Mouse (Mus musculus): ENCODE results near the gene Lpcat2b.
"Not testable (repeated sequence)": the region's sequence is repeated elsewhere in the genome, so short reads cannot be mapped to it uniquely, and the experiment has no call there.

Gene Lpcat2b

DNA sequence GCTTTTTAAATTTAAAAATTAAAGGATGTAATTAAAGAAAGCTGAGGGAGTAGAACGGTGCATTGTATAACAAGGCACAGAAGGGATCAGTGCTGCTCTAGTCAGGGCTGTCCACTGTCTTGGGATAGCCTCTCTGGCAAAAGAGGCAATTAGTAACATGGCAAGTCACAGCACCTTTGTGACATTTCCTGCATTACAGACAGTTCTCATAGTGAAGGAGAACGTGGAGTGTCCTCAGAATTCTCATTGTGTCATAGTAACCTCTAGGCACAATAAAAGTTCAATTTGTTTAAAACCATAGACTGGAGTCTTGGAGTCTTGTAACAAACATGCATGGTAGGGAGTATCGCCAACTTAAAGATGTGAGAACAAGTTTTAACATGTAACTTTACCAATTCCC is at the start of gene Lpcat2b:
Gene Lpcat2b (plus strand): TSS at position 301 of the 400 bp plus-strand sequence.
- DNase-seq (ENCODE audit: low spot score), result no peak

DNA sequence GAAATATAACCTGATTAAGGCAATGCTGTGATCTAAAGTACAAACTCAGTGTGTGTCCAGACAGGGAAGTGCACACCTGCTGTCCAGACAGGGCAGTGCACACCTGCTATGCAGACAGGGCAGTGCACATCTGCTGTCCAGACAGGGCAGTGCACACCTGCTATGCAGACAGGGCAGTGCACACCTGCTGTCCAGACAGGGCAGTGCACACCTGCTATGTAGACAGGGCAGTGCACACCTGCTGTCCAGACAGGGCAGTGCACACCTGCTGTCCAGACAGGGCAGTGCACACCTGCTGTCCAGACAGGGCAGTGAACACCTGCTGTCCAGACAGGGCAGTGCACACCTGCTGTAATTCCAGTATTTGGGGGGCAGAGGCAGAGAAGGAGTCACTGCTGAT is 44.9 kb upstream of the Lpcat2b start:
- not testable (repeated sequence) for DNase-seq (ENCODE audit: low spot score)

DNA sequence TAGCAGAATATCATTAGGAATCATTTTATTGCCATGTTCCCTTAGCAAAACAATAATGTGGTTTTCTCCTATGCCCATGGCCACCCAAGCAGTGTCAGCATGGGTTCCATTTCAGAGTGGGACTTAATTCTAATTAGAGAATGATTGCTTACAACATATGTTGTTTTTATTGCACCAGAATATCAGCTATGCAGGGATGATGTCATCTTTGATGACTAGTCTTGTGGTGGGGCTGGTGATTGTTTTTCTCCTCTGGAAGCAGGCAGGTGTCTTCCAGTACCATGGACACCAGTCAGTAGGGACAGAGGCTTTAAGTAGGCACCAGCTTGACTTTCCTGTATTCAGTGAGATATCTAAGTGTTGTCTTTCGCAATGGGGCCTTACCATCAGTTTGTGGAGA is 43.6 kb upstream of the Lpcat2b start:
- no peak for DNase-seq (ENCODE audit: low spot score)

DNA sequence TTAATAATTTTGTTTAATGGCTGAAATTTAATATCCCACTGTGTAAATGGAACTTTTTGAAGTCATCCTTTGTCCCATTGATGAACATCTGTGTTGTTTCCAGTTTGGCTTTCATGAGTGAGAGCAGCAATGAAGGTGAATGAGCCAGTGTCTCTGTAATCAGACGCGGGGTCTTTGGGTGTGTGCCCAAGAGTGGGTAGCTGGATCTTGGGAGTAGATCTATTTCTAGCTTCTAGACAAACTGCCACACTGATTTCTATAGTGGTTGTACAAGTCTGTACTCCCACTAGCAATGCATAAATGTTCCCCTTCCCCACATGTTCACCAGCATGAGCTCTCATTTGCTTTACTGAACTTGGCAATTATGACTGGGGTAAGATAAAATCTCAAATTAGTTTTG is 42.0 kb upstream of the Lpcat2b start:
- DNase-seq (ENCODE audit: low spot score), result no peak

DNA sequence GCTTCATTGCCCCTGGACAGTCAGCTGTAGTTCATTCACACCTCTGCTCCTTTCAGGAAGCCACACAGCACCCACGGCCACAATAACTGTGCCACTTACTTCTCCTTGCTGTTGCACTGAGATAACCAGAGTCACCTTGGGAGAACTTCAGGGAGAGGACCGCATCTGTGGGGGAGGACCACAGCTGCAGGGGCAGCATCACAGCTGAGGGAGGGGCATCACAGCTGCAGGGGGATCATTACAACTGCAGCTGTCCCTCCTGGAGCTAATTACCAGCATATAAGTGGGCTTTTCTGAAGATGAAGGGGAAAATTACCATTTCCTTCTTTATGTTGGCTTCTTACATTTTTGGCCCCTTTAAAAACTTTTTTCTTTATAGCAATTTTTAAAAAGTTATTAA is 36.9 kb upstream of the Lpcat2b start:
- no peak for DNase-seq (ENCODE audit: low spot score)

DNA sequence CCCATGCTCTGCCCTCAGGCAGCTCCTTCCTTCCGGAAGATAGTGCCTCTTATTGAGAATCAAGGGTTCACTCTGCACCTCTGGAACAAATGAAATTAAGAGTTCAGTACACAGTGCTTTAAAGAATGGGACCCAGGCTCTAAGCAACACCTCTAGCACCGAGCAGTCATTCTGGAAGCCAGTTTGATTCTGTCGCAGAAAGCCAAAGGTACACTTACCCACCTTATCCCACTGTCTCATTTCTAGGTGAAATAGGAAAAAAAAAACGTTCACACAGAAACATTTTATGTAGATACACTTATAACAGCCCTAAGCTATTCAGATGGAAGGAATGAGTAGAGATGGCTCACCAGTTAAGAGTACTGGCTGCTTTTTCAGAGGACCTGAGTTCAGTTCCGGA is 28.9 kb upstream of the Lpcat2b start, which contains the start of gene Ephx4:
Gene Ephx4 (plus strand): TSS at position 301 of the 400 bp plus-strand sequence.
- no peak for DNase-seq (ENCODE audit: low spot score)

DNA sequence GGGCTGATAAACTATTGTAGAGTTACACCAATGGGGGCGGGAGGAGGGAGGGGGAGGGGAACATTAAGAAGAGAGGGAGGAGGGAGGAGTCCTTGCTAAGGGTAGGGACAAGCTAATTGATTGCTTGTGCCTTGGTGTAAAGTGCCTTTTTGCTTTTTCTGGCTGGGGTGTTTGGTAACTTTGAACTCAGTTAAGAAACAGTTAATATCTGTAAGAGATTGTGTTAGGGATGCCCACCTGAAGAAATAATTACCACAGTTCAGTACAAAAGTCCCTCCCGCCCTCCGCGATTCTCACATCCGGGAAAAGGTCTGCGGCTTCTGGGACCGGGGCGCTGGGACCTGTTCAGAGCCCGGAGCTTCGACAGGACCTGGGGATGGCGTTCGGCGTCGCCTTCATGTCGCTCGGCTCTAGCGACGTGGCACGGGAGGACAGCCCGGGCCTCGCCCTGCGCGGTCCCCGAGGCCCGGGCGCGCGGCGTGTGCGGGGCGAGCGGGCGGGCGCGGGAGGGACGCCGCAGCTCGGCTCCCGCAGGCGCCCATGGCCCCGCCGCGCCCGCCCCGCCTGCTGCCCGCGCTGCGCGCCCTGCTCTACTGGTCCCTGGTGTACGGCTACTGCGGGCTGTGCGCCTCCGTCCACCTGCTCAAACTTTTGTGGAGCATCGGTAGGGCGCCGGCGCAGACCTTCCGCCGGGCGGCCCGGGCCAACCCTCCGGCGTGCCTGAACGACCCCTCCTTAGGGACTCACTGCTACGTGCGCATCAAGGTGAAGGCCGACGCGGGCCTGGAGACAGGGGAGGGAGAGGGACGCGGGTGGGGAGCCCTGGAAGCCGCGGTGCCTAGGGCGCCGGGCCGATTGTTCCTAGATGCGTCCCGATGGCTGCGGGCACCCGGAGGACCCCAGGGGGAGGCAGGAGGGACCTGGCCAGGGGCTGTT is 28.1 kb upstream of the Lpcat2b start:
- no peak for DNase-seq (ENCODE audit: low spot score)

DNA sequence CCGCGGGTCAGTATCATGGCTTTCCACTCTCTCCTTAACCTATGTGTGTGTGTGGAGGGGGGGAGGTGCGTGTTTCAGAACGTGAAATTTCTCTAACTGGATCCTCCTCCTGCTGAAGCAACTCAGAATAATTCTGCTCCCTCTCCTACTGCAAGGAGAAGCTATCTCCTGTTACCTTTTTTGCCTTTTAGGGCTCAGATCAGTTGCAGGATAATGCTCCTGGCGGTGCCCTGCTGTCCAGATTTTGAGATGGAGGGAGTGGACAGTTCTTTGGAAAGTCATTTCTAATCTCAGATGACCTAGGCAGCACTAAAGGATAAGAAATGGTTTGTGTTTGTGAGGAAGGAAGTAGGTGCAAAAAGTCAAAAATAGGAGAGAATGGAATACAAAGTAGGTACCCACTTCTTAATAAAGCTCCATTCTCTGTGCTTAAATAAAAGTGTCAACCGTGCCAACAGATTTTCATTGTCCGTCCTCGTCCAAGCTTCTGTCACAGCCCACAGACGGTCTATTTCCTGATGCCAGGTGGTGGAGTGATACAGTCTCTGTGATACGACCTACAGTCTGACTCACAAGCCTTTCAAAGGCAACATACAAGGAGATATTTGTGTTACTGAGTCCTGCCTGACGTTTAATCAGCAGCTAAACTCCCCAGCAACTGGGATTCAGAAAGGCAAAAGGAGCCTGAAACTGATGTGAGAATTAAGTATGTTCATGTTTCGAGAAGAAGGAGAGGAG is 27.2 kb upstream of the Lpcat2b start:
- DNase-seq (ENCODE audit: low spot score), result no peak

DNA sequence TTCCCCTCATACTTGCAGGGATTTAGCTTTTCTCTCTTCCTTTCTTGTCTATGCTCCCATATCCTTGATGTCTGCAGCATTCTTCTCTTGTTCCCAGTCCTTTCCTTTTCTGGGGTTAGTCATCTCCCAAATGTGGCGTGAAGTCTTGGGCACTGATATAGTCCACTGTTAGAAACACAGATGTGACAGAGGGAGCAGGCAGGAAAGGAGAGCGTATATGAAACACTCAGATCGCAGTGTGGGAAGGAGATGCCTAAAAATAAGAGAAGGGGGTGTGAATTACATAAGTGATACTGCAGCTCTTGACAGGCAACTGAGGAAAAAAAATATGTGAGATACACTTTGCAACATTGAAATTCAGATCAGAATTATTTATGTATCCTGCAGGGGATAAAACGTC is 26.0 kb upstream of the Lpcat2b start:
- DNase-seq (ENCODE audit: low spot score), result no peak

DNA sequence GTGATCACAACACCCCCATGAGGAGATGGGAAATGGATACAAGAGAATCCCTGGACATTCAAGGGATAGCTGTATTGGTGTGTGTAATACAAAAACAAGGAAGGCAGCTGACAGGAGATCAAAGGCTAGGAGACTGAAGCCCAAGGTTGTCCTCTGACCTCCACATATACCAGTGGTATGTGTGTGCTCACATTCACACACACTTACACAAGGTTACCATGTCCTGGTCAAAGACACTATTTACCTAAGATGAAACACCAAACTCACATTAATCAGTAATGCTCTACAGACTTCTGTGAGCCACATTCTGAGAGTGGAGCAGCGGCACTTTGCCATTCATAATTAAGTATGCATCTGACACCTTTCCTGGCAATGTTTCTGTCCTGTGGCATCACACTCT is 21.0 kb upstream of the Lpcat2b start:
- DNase-seq (ENCODE audit: low spot score), result no peak

DNA sequence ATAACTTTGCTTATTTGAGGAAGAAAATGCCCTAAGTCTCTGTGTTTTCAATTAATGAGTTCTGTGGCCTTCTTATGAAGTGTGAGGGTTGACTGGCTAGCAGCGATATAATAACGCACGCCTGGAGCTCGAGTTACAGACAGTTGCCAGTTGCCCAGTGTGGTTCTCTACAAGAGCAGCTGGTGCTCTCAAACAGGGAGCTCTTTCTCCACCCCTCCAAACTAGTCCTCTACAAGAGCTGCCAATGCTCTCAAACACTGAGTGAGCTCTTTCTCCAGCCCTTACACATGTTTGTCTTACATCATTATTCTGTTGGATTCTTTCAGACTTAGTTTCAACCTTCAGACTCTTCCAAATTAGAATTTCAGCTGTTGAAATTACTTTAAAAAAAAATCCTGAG is 20.0 kb upstream of the Lpcat2b start:
- no peak for DNase-seq (ENCODE audit: low spot score)

DNA sequence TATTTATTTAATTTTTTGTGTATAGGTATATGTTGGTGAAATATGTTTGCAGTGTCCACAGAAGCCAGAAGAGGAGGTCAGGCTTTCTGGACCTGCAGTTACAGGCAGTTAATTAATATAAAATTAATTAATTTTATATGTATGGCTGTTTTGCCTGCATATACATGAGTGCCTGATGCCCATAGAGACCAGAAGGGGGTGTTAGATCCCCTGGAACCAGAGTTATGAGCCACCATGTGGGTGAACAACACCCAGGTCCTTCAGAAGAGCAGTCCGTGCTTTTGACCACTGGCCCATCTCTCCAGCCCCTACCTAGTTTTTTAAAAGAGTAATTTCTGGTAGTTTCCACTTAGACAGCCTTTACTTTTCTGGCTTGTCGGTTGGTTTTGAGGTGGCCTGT is 19.1 kb upstream of the Lpcat2b start:
- DNase-seq (ENCODE audit: low spot score), result no peak

DNA sequence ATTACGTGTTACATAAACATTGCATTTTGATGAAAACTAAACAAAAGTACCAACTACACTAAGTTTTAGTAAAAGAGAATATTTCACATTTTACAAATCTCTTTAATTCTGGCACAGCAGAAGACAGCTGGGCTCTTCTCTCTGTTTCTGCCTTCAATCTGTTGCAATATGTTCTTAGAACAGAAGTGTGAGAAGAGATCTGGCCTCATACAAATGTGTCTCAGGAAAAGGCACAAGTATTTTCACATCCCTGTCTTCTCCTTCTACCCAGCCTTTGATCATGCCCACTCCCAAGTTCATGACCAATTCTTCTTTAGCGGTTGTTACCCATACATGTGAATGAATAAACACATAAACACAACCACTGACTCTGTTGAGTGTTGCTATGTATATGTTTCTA is 16.3 kb upstream of the Lpcat2b start:
- no peak for DNase-seq (ENCODE audit: low spot score)

DNA sequence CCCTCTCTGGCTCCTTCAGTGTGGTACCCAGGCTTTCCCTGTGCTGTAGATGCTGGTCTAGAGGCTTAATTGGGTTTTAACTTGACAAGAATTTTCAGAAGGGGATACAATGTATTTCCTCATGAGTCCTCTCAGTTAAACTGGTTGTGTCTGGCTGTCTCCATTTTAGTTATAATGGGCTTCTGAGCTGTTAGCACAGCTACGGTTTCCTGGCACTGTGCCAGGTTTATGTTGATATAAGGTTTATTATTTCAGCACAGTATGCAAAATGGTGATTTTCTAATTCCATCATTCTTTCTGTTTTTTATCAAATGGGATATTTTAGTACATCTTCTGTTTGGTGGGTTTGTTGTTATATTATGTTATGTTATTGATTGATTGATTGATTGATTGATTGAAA is 9.7 kb upstream of the Lpcat2b start:
- no peak for DNase-seq (ENCODE audit: low spot score)

DNA sequence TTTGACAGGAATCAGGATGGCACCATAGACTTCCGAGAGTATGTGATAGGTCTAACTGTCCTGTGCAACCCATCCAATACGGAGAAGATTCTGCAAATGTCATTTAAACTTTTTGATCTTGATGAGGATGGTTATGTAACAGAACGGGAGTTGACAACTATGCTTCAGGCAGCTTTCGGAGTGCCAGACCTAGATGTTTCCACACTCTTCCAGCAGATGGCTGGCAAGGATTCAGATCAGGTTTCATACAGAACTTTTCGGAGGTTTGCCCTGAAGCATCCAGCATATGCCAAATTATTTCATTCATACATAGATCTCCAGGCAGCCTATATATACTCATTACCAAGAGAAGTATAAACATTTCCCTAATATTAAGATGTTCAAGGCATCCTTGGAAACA is 2.7 kb downstream of the Lpcat2b start:
- no peak for DNase-seq (ENCODE audit: low spot score)

DNA sequence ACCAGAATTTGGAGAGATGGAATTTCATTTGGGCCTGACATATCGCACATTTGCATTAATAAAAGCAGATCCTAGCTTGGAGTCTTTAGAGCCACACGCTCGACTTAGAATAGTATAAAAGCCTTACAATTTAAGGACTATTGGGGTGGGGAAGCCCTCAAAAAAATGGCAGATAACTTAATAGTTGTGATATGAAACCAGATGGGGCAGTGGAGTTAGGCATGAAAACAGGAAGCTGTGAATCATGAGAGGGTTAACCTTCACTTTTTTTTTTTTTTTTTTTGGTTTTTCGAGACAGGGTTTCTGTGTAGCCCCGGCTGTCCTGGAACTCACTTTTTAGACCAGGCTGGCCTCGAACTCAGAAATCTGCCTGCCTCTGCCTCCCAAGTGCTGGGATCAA is 4.8 kb downstream of the Lpcat2b start:
- no peak for DNase-seq (ENCODE audit: low spot score)

DNA sequence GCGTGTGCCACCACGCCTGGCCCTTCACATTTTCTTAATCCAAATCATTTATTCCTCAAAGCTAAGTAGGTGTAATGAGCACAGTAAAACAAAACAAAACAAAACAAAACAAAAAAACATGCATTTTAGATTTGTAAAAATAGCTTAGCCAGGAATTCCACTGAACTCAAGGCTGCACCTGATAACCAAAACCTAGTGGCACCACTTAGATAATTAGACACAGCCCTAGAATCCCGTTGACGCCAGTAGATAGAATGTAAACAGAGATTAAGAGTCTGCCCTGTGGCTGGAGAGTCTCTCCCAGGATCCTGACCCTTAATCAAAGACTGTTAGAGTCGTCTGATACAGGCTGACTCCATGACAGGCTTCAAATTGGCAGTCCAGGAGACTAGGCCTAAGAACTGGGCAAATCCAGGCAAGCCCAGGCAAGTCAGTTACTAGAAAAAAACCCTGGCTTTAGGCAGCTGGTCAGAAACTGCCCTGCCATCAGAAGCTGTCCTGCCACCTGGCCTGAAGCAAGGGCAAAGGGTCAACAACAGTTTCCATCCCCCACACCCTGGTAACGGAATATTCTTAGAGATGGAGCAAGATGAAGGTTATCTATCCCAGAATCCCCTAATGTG is 5.3 kb downstream of the Lpcat2b start:
- DNase-seq (ENCODE audit: low spot score), result no peak

DNA sequence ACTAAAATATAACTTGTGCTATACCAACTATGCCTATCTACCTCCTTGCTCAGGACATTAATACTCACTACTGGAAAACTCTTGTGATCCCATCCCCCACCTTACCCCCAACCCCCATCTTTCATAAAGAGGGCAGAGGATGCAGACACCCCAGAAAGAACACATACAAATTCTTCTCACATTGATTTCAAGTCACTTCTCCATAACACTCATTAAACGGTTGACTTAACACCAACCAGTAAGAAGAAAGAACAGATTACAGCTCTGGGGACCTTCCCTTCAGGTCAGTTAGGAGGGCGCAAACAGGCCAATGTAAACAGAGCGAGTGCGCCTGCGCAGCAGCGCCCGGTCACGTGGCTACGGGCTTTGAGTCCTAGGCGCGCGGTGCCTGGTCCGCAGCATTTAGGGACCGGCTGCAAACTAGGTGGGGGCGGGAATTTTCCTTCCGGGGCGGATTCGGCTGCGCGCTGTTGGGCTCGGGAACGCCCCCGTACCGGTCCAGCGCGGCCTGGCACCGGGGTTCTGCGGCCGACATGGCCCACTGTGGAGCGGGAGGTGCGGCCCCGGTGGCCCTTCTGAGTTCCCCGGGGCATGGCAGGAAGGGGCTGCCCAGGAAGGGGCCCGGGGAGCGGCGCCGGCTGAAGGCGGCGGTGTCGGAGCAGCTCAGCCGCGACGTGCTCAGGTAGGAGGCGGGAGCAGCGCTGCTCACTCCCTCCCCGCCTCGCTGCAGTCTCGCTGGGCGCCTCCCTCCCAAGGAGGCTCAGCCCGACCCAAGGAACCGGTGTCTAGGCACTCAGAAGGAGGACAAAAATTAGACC is 6.3 kb downstream of the Lpcat2b start, which contains the start of gene Btbd8:
Gene Btbd8 (plus strand): TSS at position 534 of the 818 bp plus-strand sequence.
- peak; percentile 93 for DNase-seq (ENCODE audit: low spot score)

DNA sequence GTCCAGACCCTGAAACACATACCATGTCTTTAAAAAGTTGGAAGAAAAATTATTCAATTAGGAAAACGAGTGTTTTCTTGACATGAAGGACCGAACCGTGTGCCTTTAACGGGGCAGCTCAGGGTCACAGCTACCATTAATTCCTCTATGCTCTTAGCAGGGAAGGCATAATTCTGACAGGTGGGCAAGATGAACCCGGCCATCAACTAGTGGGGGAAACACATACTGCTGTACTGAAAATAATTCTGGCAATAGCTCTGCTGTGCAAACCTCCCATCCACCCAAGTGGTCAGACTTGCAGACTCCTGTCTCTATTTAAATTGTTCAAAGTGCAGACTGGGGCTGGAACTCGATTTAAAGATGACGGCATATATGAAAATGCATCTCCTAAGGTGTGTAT is 7.0 kb downstream of the Lpcat2b start:
- no peak for DNase-seq (ENCODE audit: low spot score)

DNA sequence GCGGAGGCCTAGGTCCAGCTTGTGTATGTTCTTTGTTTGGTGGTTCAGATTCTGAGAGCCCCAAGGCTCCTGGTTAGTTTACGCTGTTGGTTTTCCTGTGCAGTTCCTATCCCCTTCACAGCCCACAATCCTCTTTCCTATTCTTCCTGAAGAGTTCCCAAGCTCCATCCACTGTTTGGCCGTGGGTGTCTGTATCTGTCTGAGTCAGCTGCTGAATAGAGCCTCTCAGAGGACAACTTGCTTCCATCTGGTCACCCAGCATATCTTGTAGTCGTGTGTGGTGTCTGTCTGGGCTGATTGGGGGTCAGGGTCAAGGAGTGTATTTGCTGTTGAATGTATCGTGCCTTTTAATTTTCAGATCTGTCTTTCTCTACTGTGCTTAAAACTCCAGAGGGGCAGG is 10.5 kb downstream of the Lpcat2b start:
- DNase-seq (ENCODE audit: low spot score), result no peak

DNA sequence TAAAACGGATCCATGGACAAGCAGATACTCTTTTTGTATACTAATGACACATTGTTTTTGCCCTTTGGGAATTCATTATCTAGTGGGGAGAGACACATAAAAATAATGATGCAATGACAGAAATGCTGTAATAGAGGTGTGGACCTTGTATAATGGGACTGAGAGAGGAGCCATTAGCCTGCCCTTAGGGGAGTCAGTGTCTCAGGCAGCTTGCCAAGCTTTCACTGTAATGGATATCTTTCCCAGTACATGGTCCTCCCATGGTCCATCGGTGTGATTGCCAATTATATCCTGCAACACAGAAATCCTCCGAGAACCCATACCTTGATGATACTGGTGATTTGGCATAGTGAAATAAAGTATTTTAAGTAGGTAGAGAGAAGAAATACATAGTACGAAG is 12.9 kb downstream of the Lpcat2b start:
- no peak for DNase-seq (ENCODE audit: low spot score)

DNA sequence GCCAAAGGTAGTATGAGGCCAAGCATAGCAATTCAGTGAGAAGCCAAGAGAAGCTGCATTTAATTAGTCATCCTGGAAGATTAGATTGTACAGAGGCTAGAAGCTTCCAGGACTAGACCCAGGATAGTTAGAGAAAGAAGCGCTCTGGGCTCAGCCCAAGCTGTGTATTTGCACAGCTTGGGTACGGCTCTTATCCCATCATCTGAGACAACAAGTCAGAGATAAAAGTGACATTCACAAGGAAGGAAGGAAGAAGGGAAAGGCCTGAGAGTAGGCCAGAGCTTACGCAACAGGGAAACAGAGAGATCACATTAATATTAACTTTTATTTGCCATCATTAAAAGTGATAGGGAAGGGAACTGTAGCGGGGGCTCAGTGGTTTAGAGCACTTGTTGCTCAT is 16.6 kb downstream of the Lpcat2b start:
- no peak for DNase-seq (ENCODE audit: low spot score)

Measured in lung, postnatal 25 days (tissue).